Mouse (Mus musculus) liver, adult 2 months (tissue): ENCODE results near the gene Rapgef2. TPM values are rescaled to one million over a fixed set of nuclear protein-coding genes. Genes with fewer than 3 reads are reported as not detected.

ENCODE experiments used
- DNase-seq: peaks from one replicate; pipeline ENCODE4 v3.0.0-alpha.2; 2011; ENCODE audit warnings: low read depth, low spot score; ENCODE audit errors: extremely low read depth
- H3K27ac ChIP-seq: fragments of 200-500 bp; replicated peaks from 2 replicates; pipeline ENCODE4 v1.5.1; 2012; ENCODE audit warnings: low read depth, mild to moderate bottlenecking, control low read depth, inconsistent platforms, low read length; ENCODE audit not compliant: insufficient read depth
- H3K27me3 ChIP-seq: fragments of 200-500 bp; 2 replicates; pipeline ENCODE4 v1.6.1; 2012; ENCODE audit warnings: mild to moderate bottlenecking, moderate library complexity, low read length, inconsistent platforms; ENCODE audit not compliant: control insufficient read depth, insufficient read depth
- H3K36me3 ChIP-seq: fragments of 200-500 bp; 2 replicates; pipeline ENCODE4 v1.6.1; 2012; ENCODE audit warnings: low read length, inconsistent platforms; ENCODE audit not compliant: control insufficient read depth, insufficient read depth
- H3K4me1 ChIP-seq: fragments of 200-500 bp; 2 replicates; pipeline ENCODE4 v1.6.1; 2011; ENCODE audit warnings: low read length; ENCODE audit not compliant: control insufficient read depth, insufficient read depth
- H3K4me3 ChIP-seq: fragments of 200-500 bp; 2 replicates; pipeline ENCODE4 v1.5.1; 2011; ENCODE audit warnings: low read depth, mild to moderate bottlenecking, control low read depth, low read length, moderate library complexity; ENCODE audit not compliant: insufficient read depth
- H3K79me2 ChIP-seq: fragments of 200-500 bp; 2 replicates; pipeline ENCODE4 v1.6.1; 2012; ENCODE audit warnings: inconsistent platforms, mild to moderate bottlenecking, low read length, moderate library complexity; ENCODE audit not compliant: control insufficient read depth, insufficient read depth
- H3K9ac ChIP-seq: fragments of 200-500 bp; 2 replicates; pipeline ENCODE4 v1.6.1; 2012; ENCODE audit warnings: low read depth, mild to moderate bottlenecking, control low read depth, inconsistent platforms, low read length
- CTCF ChIP-seq: fragments of 200-500 bp; IDR thresholded peaks from 2 replicates; pipeline ENCODE4 v1.5.1; 2011; ENCODE audit warnings: low read depth, low read length, control low read depth
- POLR2A ChIP-seq: fragments of 200-500 bp; IDR thresholded peaks from 2 replicates; pipeline ENCODE4 v1.6.1; 2011; ENCODE audit warnings: low read length, control low read depth; ENCODE audit not compliant: insufficient read depth; ENCODE audit errors: extremely low read depth
- whole genome bisulfite sequencing: fragments of 180-500 bp; shearing (Covaris S2); methylation state at CpG from one replicate; pipeline ENCODE4 v1.1.7; 2018; 5-methylcytosine and 5-hydroxymethylcytosine counted together
- polyA plus RNA-seq: library from polyadenylated mRNA; depleted of rRNA; stranded (reverse); fragments of >200 nt; gene quantifications from 2 replicates; pipeline ENCODE4 v1.2.3, GENCODE M21; 2012; rRNA removed
- total RNA-seq: library from RNA; depleted of rRNA; stranded (reverse); fragments of >200 nt; gene quantifications from 2 replicates; pipeline ENCODE4 v1.2.3, GENCODE M21; 2014; rRNA removed

The Rapgef2 gene
- total and polyA plus RNA-seq, 2 experiments: 4.2 to 15.3 TPM

DNA sequence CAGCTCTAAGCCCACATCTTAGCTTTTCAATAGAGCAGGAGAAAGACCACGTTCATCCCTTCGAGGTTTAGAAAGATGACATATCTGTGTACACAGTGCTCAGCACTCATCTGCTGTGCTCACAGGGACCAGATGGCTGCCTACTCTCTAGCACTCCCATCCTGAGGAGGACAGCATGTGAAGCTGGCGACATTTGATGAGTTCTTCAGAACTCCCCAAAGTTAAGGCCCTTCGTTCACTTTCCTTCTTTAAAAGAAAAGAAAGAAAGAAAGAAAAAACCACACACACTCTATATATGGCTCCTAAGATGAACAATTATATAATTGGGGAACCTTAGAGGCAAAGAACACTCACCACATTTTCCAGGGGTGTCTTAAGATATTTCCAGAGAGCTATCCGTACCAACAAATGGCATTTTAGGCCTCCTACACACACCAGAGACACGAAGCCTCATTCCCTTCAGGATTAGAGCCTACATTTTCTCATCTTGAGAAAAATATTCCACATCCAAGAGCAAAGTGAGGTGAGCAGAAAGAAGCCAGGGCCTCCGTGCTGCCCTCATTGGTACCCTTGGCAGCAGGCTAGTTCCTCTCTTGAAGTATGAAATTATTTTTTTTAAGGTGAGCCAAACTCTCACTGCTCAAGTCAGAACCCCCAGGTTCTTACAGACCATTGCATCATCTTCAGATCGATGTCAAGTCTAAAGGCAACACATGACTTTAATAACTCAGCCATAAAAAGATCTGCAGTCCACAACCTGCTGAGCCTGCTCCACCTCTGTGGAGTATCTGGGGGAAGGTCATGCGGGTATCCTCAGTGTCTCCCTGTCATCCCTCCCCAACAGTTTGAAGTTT lies 270.5 kb downstream of the Rapgef2 start:
- Histone ChIP-seq H3K36me3 (no peaks in the 10 kb centered on the region), H3K27me3 (no peaks in the 10 kb centered on the region), H3K4me3 (no peak overlapping the region), H3K4me1 (no peaks in the 10 kb centered on the region), H3K79me2 (no peaks in the 10 kb centered on the region), H3K9ac (no peak overlapping the region), H3K27ac (no peak overlapping the region)
- WGBS: 90% methylated on average over 9 of the region's 9 CpGs
- TF ChIP-seq CTCF (no peak), POLR2A (no peak)
- no peak for DNase-seq

Other genes starting within 250 kb of the Rapgef2 start
- 0.09 and 0.13 TPM in 2 replicates for gene Gm17359, start 50.1 kb upstream of the Rapgef2 start, total RNA-seq
- 0.13 TPM in 1 of 2 replicates, not detected in the other for gene Gm17359, start 50.1 kb upstream of the Rapgef2 start, polyA plus RNA-seq